Mouse (Mus musculus) heart, embryonic 15.5 days (tissue): ENCODE measurements around the gene Tnrc6b. TPM values are rescaled to one million over a fixed set of nuclear protein-coding genes. Genes with fewer than 3 reads are reported as not detected.
A peak's percentile ranks its signal among the peaks of the same experiment; 100 is the strongest.

Experiments used
- ATAC-seq: fragments of 200-750 bp; cut with Nextera tagmentation; replicated peaks from 2 replicates; pipeline ENCODE4 v1.8.0; 2017; ENCODE audit warnings: low read depth, moderate TSS enrichment; ENCODE audit not compliant: insufficient number of reproducible peaks, insufficient read depth, low FRiP score
- H3K27ac ChIP-seq: fragments of 300-500 bp; sonication (generic); 2 replicates; pipeline ENCODE4 v1.5.1; 2015; ENCODE audit warnings: mild to moderate bottlenecking, inconsistent platforms
- H3K27me3 ChIP-seq: fragments of 300-500 bp; sonication (generic); 2 replicates; pipeline ENCODE4 v1.6.1; 2015; ENCODE audit warnings: inconsistent platforms
- H3K36me3 ChIP-seq: fragments of 300-500 bp; sonication (generic); 2 replicates; pipeline ENCODE4 v1.6.1; 2015; ENCODE audit warnings: mild to moderate bottlenecking, inconsistent platforms
- H3K4me1 ChIP-seq: fragments of 300-500 bp; sonication (generic); replicated peaks from 2 replicates; pipeline ENCODE4 v1.6.1; 2015; ENCODE audit warnings: inconsistent platforms
- H3K4me2 ChIP-seq: fragments of 300-500 bp; sonication (generic); 2 replicates; pipeline ENCODE4 v1.6.1; 2015; ENCODE audit warnings: inconsistent platforms, mild to moderate bottlenecking, moderate library complexity
- H3K4me3 ChIP-seq: fragments of 300-500 bp; sonication (generic); 2 replicates; pipeline ENCODE4 v1.5.1; 2015; ENCODE audit warnings: mild to moderate bottlenecking, inconsistent platforms
- H3K9ac ChIP-seq: fragments of 300-500 bp; sonication (generic); 2 replicates; pipeline ENCODE4 v1.6.1; 2015; ENCODE audit warnings: mild to moderate bottlenecking, inconsistent platforms
- H3K9me3 ChIP-seq: fragments of 300-500 bp; sonication (generic); replicated peaks from 2 replicates; pipeline ENCODE4 v1.6.1; 2016; ENCODE audit warnings: inconsistent platforms
- whole genome bisulfite sequencing: fragments of 180-500 bp; shearing (Covaris S2); methylation state at CpG from one replicate; pipeline ENCODE4 v1.1.7; 2015; ENCODE audit warnings: mixed read lengths; 5-methylcytosine and 5-hydroxymethylcytosine counted together
- polyA plus RNA-seq: library from polyadenylated mRNA; unstranded; fragments of >200 nt; fragmentation: Nextera tagmentation; extraction: Ambion mirVana; gene quantifications from 2 replicates; pipeline ENCODE4 v1.2.1, GENCODE M21; 2015

Gene Tnrc6b
- polyA plus RNA-seq, 1 experiment from 2014 or later: 22.7 TPM

GRCm38 (mm10) chr15:80768216-80768615, 57.1 kb downstream of the Tnrc6b start:
- H3K27me3 ChIP-seq: no peaks in the 10 kb centered on the region
- no peaks in the 10 kb centered on the region for H3K4me1 ChIP-seq
- WGBS: 89% methylated on average over 3 of the region's 3 CpGs

GRCm38 (mm10) chr15:80771926-80772441, 60.9 kb downstream of the Tnrc6b start:
- H3K9ac ChIP-seq: no peak overlapping the region
- no peak overlapping the region for H3K4me3 ChIP-seq
- H3K9me3 ChIP-seq: no peaks in the 10 kb centered on the region
- H3K4me1 ChIP-seq: no peaks in the 10 kb centered on the region
- no peak for ATAC-seq
- WGBS: 15% methylated on average over 1 of the region's 1 CpGs
- no peaks in the 10 kb centered on the region for H3K36me3 ChIP-seq
- no peaks in the 10 kb centered on the region for H3K27me3 ChIP-seq
- H3K27ac ChIP-seq: no peak overlapping the region
- H3K4me2 ChIP-seq: no peak overlapping the region

More at GRCm38 (mm10) chr15:80768216-80768615, 57.1 kb downstream of the Tnrc6b start:
- Histone ChIP-seq H3K36me3 (no peaks in the 10 kb centered on the region), H3K9me3 (no peaks in the 10 kb centered on the region), H3K9ac (no peak overlapping the region), H3K27ac (no peak overlapping the region), H3K4me3 (no peak overlapping the region), H3K4me2 (no peak overlapping the region)
- ATAC-seq: no peak

GRCm38 (mm10) chr15:80774666-80775065, 63.6 kb downstream of the Tnrc6b start:
- 88% methylated on average over 1 of the region's 1 CpGs for WGBS

DNA sequence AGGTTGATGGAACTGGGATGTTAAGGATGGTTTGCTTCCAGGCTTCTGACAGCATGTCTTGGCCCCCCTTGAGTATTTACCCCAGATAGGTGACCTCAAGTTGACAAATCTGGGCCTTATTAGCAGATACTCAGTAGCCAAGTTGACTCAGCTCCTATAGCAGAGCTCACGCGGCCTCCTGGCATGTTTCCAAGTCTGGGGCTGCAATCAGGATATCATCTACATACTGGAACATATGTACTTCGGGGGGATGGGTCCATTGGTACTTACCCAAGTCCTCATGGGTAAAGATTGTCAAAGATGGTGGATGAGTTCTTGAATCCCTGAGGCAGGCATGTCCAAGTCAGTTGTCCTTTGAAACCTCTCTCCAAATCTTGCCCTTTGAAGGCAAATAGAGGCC, 67.9 kb downstream of the Tnrc6b start:
- H3K9ac ChIP-seq: no peak overlapping the region
- H3K4me3 ChIP-seq: no peak overlapping the region
- ATAC-seq: no peak
- H3K27me3 ChIP-seq: no peaks in the 10 kb centered on the region
- no peaks in the 10 kb centered on the region for H3K36me3 ChIP-seq
- no peak overlapping the region for H3K27ac ChIP-seq
- no peaks in the 10 kb centered on the region for H3K9me3 ChIP-seq
- H3K4me1 ChIP-seq: peaks cover under 1% of the 10 kb centered on the region; the same call in 1 of the 2 replicates
- 65% methylated on average over 3 of the region's 3 CpGs for WGBS
- H3K4me2 ChIP-seq: no peak overlapping the region

More at GRCm38 (mm10) chr15:80774666-80775065, 63.6 kb downstream of the Tnrc6b start:
- Histone ChIP-seq H3K36me3 (no peaks in the 10 kb centered on the region), H3K9me3 (no peaks in the 10 kb centered on the region), H3K27me3 (no peaks in the 10 kb centered on the region), H3K27ac (no peak overlapping the region), H3K4me2 (no peak overlapping the region), H3K4me1 (no peaks in the 10 kb centered on the region), H3K9ac (no peak overlapping the region), H3K4me3 (no peak overlapping the region)
- ATAC-seq: no peak

DNA sequence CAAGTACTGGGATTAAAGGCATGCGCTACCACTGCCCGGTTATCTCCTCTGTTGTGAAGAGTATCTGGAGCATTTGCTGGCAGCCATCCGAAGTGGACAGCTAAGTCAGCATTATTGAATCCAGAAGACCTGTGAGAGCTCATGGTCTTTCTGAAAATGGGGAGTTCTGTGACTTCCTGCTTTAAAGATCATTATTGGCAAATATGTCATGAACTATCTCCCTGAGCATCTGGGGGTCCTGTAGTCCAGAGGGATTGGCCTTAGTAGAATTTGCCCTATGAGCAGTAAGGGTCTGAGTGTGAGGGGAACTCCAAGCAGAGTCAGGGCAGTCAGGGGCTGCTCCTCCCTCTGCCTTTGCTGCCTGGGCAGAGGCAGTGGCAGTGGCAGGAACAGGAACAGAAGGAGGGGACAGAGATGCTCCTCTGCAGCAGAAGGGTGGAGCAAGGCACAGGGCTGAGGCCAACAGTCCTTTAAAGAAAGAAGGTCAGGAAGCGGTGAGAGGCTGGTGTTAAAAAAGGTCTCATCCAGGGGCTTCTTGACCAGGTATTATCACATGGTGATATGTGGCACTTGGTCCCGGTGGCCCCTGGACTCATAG, 69.1 kb downstream of the Tnrc6b start:
- no peaks in the 10 kb centered on the region for H3K36me3 ChIP-seq
- no peak overlapping the region for H3K9ac ChIP-seq
- no peak overlapping the region for H3K4me3 ChIP-seq
- WGBS: 79% methylated on average over 5 of the region's 5 CpGs
- H3K27me3 ChIP-seq: no peaks in the 10 kb centered on the region
- no peak overlapping the region for H3K4me2 ChIP-seq
- no peak for ATAC-seq
- H3K9me3 ChIP-seq: no peaks in the 10 kb centered on the region
- no peak overlapping the region for H3K27ac ChIP-seq
- peaks cover 11% of the 10 kb centered on the region; the same call in 1 of the 2 replicates for H3K4me1 ChIP-seq

DNA sequence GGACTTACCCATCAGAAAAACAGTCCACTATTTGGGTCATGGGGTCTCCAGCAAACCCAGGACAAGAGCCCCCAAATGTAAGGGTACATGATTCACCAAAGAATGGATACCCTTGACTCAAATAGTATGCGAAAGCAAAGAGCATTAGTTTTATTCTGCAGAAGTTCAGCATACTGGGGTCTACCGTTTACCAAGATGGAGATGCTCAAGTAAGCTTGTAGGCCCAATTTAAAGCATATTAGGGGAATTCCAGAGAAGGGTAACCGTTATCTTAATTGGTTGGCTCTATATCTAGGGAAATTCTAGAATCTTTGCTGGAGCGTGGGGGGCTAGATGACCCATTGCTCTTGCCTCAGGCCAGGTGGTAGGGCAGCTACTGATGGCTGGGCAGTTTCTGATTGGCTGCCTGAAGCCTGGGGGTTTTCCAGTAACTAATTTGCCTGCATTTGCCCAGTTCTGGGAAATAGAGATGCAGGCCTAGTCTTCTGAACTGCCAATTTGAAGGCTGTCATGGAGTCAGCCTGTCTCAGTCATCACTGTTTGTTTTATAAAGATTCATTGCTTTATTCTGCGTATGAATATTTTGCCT, 70.2 kb downstream of the Tnrc6b start:
- Histone ChIP-seq H3K4me2 (no peak overlapping the region), H3K27me3 (no peaks in the 10 kb centered on the region), H3K4me3 (no peak overlapping the region), H3K4me1 (peaks cover 14% of the 10 kb centered on the region; the same call in 1 of the 2 replicates), H3K36me3 (no peaks in the 10 kb centered on the region), H3K9me3 (no peaks in the 10 kb centered on the region), H3K27ac (no peak overlapping the region), H3K9ac (no peak overlapping the region)
- ATAC-seq: no peak
- WGBS: 88% methylated on average over 5 of the region's 5 CpGs

DNA sequence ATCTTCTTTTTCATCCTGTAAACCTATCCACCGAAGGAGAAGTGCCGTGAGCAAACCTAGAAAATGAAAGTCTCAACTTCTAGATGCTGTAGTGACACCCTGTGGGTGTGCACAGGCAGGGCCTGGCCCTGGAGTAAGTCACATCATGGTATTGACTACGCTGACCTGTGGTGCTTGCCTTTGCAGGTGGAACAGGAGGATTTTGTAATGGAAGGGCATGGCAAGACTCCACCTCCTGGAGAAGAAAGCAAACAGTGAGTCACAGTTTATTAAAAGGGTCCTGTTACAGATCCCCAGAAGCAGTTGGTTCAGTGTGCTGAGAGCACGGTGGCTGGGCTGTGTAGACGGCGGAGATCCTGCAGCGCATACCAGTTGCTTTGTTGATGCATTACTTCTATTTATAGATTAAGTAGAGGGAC, 73.4 kb downstream of the Tnrc6b start:
- Histone ChIP-seq H3K27ac (peak overlapping the region; percentile 62), H3K9ac (no peak overlapping the region), H3K27me3 (no peaks in the 10 kb centered on the region), H3K4me3 (no peak overlapping the region), H3K36me3 (no peaks in the 10 kb centered on the region), H3K4me2 (peak overlapping the region; percentile 45), H3K4me1 (peaks cover 14% of the 10 kb centered on the region; the same call in 1 of the 2 replicates), H3K9me3 (no peaks in the 10 kb centered on the region)
- peak; percentile 53; the same call in 1 of the 2 replicates for ATAC-seq
- WGBS: 36% methylated on average over 7 of the region's 7 CpGs

DNA sequence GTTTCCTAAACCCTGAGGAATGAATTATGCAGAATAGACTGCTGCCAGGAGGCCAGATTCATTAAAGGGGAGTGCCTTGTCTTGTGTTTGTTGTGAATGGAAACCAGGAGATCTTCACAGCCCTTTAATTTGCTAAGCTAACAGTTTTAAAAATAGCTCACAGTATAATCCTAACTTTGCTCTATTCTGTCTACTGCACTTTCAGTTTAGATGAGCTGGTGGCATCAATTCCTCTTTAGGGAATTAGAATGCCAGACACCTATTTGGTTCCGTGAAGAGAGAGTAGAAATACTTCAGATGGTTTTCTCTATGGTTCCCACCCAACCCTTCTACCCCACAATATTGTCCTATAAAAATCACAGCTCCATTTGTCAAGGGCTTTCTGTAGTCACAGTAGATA, 74.6 kb downstream of the Tnrc6b start:
- Histone ChIP-seq H3K4me2 (no peak overlapping the region), H3K4me3 (no peak overlapping the region), H3K27ac (no peak overlapping the region), H3K36me3 (no peaks in the 10 kb centered on the region), H3K9ac (no peak overlapping the region), H3K27me3 (no peaks in the 10 kb centered on the region), H3K9me3 (no peaks in the 10 kb centered on the region), H3K4me1 (peaks cover 14% of the 10 kb centered on the region; the same call in 1 of the 2 replicates)
- no peak for ATAC-seq
- 68% methylated on average over 1 of the region's 1 CpGs for WGBS

GRCm38 (mm10) chr15:80787746-80788145, 76.6 kb downstream of the Tnrc6b start:
- no peaks in the 10 kb centered on the region for H3K9me3 ChIP-seq

GRCm38 (mm10) chr15:80792556-80792955, 81.4 kb downstream of the Tnrc6b start:
- no peaks in the 10 kb centered on the region for H3K27me3 ChIP-seq
- no peaks in the 10 kb centered on the region for H3K9me3 ChIP-seq
- H3K4me2 ChIP-seq: no peak overlapping the region
- H3K36me3 ChIP-seq: no peaks in the 10 kb centered on the region
- no peak overlapping the region for H3K27ac ChIP-seq
- H3K4me1 ChIP-seq: peaks cover 4% of the 10 kb centered on the region
- 77% methylated on average over 3 of the region's 3 CpGs for WGBS
- H3K4me3 ChIP-seq: no peak overlapping the region
- no peak overlapping the region for H3K9ac ChIP-seq
- no peak for ATAC-seq

More at GRCm38 (mm10) chr15:80787746-80788145, 76.6 kb downstream of the Tnrc6b start:
- Histone ChIP-seq H3K9ac (no peak overlapping the region), H3K36me3 (no peaks in the 10 kb centered on the region), H3K4me1 (peaks cover 14% of the 10 kb centered on the region; the same call in 1 of the 2 replicates), H3K27me3 (no peaks in the 10 kb centered on the region), H3K4me2 (no peak overlapping the region), H3K4me3 (no peak overlapping the region), H3K27ac (no peak overlapping the region)
- WGBS: 89% methylated on average over 4 of the region's 4 CpGs
- no peak for ATAC-seq

DNA sequence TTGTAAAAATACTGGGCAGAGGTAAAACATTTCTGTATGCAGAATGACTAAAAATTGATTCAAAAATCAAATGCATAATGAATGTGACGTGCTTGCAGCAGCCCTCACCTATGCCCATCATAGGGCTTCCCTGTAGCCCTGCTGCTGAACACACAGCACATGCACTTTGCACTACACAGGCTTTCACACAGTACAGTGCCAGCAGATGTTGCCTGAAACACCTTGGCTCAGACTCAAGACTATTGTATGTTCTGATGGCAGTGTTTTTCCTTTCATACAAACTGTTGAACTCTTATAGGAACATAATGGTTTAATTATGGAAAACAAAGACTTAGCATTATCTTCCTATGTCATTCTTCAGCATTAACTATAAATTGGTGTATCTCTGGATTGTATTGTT, 84.0 kb downstream of the Tnrc6b start:
- 83% methylated on average over 1 of the region's 1 CpGs for WGBS
- Histone ChIP-seq H3K36me3 (no peaks in the 10 kb centered on the region), H3K9me3 (no peaks in the 10 kb centered on the region), H3K4me3 (no peak overlapping the region), H3K27ac (no peak overlapping the region), H3K4me2 (no peak overlapping the region), H3K4me1 (peaks cover 8% of the 10 kb centered on the region), H3K9ac (no peak overlapping the region), H3K27me3 (no peaks in the 10 kb centered on the region)
- no peak for ATAC-seq
